Mouse (Mus musculus) midbrain, embryonic 11.5 days (tissue): ENCODE measurements around the gene Dnah10. TPM values are rescaled to one million over a fixed set of nuclear protein-coding genes. Genes with fewer than 3 reads are reported as not detected.

Source experiments
- ATAC-seq: fragments of 200-750 bp; cut with Nextera tagmentation; 2 replicates; pipeline ENCODE4 v1.8.0; 2017; ENCODE audit warnings: moderate TSS enrichment, moderate library complexity; ENCODE audit not compliant: low FRiP score
- DNase-seq: peaks from one replicate; pipeline ENCODE4 v3.0.0; 2015; ENCODE audit warnings: low spot score; ENCODE audit errors: missing footprints
- H3K27ac ChIP-seq: fragments of 300-500 bp; sonication (generic); 2 replicates; pipeline ENCODE4 v1.5.1; 2014; ENCODE audit warnings: low read depth, low read length
- H3K27me3 ChIP-seq: fragments of 300-500 bp; sonication (generic); 2 replicates; pipeline ENCODE4 v1.6.1; 2014; ENCODE audit warnings: mild to moderate bottlenecking, low read length, moderate library complexity, mixed read lengths; ENCODE audit not compliant: control insufficient read depth, insufficient read depth
- H3K36me3 ChIP-seq: fragments of 300-500 bp; sonication (generic); 2 replicates; pipeline ENCODE4 v1.6.1; 2014; ENCODE audit warnings: mild to moderate bottlenecking, low read length, moderate library complexity, mixed read lengths; ENCODE audit not compliant: control insufficient read depth, insufficient read depth
- H3K4me1 ChIP-seq: fragments of 300-500 bp; sonication (generic); 2 replicates; pipeline ENCODE4 v1.6.1; 2014; ENCODE audit warnings: low read length; ENCODE audit not compliant: control insufficient read depth, insufficient read depth
- H3K4me2 ChIP-seq: fragments of 300-500 bp; sonication (generic); 2 replicates; pipeline ENCODE4 v1.6.1; 2014; ENCODE audit warnings: mild to moderate bottlenecking, moderate library complexity
- H3K4me3 ChIP-seq: fragments of 300-500 bp; sonication (generic); 2 replicates; pipeline ENCODE4 v1.5.1; 2014; ENCODE audit warnings: low read depth, low read length
- H3K9ac ChIP-seq: fragments of 300-500 bp; sonication (generic); 2 replicates; pipeline ENCODE4 v1.6.1; 2014; ENCODE audit warnings: low read length
- H3K9me3 ChIP-seq: fragments of 300-500 bp; sonication (generic); 2 replicates; pipeline ENCODE4 v1.6.1; 2016; ENCODE audit warnings: low read length; ENCODE audit not compliant: control insufficient read depth
- WGBS: fragments of 180-500 bp; shearing (Covaris S2); extraction: QIAGEN DNeasy Blood & Tissue Kit; methylation state at CpG from one replicate; pipeline ENCODE4 v1.1.7; 2014; 5-methylcytosine and 5-hydroxymethylcytosine counted together
- polyA plus RNA-seq: library from polyadenylated mRNA; unstranded; fragments of >200 nt; fragmentation: Nextera tagmentation; extraction: Ambion mirVana; gene quantifications from 2 replicates; pipeline ENCODE4 v1.2.1, GENCODE M21; 2014

Gene Dnah10
- polyA plus RNA-seq, 1 experiment from 2014 or later: not detected

DNA sequence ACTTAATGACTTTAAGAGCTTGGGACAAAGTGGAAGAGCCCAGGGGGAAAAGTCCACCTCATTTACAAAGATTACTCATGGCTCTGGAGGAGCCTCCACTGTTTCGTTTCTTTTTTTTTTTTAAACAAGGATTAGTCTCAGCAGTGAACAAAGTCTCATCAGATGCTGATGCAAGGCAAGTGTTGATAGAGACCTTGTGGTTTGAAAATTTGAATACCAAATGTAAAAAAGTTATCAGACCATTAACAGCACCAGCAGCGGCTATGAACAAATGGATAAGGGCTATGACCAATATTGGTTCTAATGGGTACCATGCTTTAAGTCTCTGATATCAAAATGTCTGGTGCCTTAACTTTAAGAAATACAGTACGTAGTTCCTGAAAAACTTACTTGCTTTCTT lies 124.1 kb downstream of the Dnah10 start:
- DNase-seq (no peak), ATAC-seq (no peak)
- WGBS: 76% methylated on average over 3 of the region's 3 CpGs

DNA sequence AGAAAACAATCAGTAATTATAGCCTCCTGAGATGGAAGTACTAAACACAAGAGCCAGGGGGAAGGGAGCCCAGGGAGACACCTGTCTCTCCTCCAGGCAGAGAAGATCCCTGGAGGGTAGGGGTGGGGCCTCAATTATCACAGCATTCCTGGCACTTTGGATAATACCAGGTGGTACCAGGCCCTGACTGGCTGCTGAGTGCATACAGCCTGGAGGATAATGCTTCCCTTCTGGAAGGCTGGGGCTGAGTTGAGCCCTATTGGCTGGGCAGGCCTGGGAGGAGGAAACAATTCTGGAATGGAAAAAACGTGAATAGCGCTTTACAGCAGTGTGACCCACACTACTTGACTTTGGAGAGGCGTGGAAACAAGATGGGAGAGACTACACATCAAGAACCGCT lies 126.7 kb downstream of the Dnah10 start:
- no peak for DNase-seq

More for the DNA sequence above, 124.1 kb downstream of the Dnah10 start:
- Histone ChIP-seq H3K9me3 (no peaks in the 10 kb centered on the region), H3K36me3 (no peaks in the 10 kb centered on the region), H3K27ac (no peak overlapping the region), H3K4me2 (no peak overlapping the region), H3K9ac (no peak overlapping the region), H3K27me3 (no peaks in the 10 kb centered on the region), H3K4me1 (no peaks in the 10 kb centered on the region), H3K4me3 (no peak overlapping the region)

DNA sequence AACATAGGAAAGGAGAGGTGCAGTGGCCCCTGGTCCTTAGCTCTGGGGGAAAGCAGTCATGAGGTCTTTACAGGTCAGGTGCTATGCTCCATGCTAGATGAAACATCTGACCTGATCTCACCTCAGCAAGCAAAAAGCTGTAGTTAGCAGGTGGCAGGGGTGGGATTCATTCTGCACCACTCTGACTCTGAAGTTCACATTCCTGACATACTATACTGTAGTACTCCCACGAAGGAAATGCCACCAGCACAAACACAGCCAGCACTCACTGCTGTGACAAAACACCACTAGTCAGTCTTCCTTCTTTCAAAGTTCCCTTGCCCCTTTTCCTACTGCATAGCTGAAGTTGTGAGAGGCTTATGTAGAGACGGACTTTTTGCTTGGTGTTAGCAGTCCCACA lies 127.4 kb downstream of the Dnah10 start:
- H3K9ac ChIP-seq: no peak overlapping the region
- H3K4me3 ChIP-seq: no peak overlapping the region
- H3K9me3 ChIP-seq: no peaks in the 10 kb centered on the region
- WGBS: 37% methylated on average over 2 of the region's 2 CpGs
- DNase-seq (peak; percentile 0), ATAC-seq (no peak)
- no peak overlapping the region for H3K27ac ChIP-seq
- H3K4me1 ChIP-seq: no peaks in the 10 kb centered on the region
- H3K4me2 ChIP-seq: no peak overlapping the region
- H3K27me3 ChIP-seq: no peaks in the 10 kb centered on the region
- H3K36me3 ChIP-seq: no peaks in the 10 kb centered on the region

More for the DNA sequence above, 126.7 kb downstream of the Dnah10 start:
- no peak overlapping the region for H3K4me2 ChIP-seq
- no peaks in the 10 kb centered on the region for H3K4me1 ChIP-seq
- H3K4me3 ChIP-seq: no peak overlapping the region
- no peak overlapping the region for H3K27ac ChIP-seq
- H3K27me3 ChIP-seq: no peaks in the 10 kb centered on the region
- ATAC-seq: no peak
- no peaks in the 10 kb centered on the region for H3K9me3 ChIP-seq
- no peak overlapping the region for H3K9ac ChIP-seq
- H3K36me3 ChIP-seq: no peaks in the 10 kb centered on the region
- WGBS: 55% methylated on average over 4 of the region's 4 CpGs

DNA sequence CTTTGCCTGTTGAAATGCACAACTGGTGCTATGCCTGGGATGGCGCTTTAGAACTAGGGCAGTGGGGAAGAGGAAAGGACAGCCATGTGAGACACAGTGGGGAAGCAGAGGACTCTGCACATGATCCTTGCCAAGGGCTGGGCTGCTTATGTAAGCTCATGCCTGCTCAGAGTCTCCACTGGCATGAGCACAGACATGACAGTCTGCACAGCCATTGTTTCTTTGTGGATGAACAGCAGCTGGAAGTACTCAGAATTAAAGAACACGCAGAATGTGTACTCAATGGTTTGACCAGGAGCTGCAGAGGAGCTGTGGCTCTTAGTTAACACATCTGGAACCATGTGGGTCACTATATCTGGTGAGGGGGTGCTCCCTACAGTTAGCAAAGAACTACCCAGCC lies 128.2 kb downstream of the Dnah10 start:
- Histone ChIP-seq H3K27ac (no peak overlapping the region), H3K4me2 (no peak overlapping the region), H3K36me3 (no peaks in the 10 kb centered on the region)

DNA sequence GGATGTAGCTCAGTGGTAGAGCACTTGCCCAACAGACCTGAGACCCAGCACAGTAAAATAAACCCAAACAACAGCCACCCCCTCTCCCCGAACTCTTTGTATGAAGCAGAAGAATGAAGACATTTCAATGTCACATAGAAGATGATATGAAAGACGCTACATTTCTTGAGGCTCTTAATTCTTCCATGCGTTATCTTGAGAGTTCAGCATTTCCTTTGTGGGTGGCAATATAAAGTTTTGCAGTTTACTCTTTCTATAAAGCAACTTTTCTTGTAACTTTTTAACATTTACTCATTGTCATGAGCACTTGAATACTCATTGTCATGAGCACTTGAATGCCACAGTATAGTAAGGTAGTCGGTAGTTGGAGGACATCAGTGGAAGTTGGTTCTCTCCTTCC lies 129.3 kb downstream of the Dnah10 start:
- 92% methylated on average over 4 of the region's 4 CpGs for WGBS
- ATAC-seq: no peak
- Histone ChIP-seq H3K4me2 (no peak overlapping the region), H3K9ac (no peak overlapping the region), H3K4me1 (no peaks in the 10 kb centered on the region), H3K27ac (no peak overlapping the region), H3K9me3 (no peaks in the 10 kb centered on the region), H3K4me3 (no peak overlapping the region), H3K36me3 (no peaks in the 10 kb centered on the region), H3K27me3 (no peaks in the 10 kb centered on the region)
- DNase-seq: no peak

More for the DNA sequence above, 128.2 kb downstream of the Dnah10 start:
- no peaks in the 10 kb centered on the region for H3K27me3 ChIP-seq
- 82% methylated on average over 2 of the region's 2 CpGs for WGBS
- DNase-seq (peak; percentile 75), ATAC-seq (no peak)
- no peaks in the 10 kb centered on the region for H3K4me1 ChIP-seq
- H3K4me3 ChIP-seq: no peak overlapping the region
- no peaks in the 10 kb centered on the region for H3K9me3 ChIP-seq
- no peak overlapping the region for H3K9ac ChIP-seq

DNA sequence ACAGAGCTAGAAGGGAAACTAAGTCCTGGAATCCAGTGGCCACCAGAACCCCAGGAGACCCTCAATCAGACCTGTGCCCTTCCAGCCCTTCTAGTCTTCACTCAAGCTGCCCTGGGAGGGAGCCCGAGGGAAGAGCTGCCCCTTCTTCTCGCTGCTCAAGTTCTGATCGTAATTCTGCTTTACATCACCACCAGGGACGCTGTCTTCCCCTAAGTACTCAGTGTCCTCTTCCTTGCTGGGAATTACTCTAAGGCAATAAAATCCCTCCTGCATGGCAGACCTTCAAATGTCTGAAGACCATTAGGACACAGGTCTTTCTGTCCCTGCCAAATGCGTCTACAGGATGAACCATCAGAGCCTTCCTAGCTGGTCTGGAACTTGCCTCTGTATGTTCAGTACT lies 135.1 kb downstream of the Dnah10 start:
- Histone ChIP-seq H3K36me3 (no peaks in the 10 kb centered on the region), H3K9ac (no peak overlapping the region), H3K27me3 (peaks cover 16% of the 10 kb centered on the region; the same call in 1 of the 2 replicates), H3K4me3 (no peak overlapping the region), H3K4me1 (peaks cover 19% of the 10 kb centered on the region), H3K9me3 (no peaks in the 10 kb centered on the region), H3K27ac (no peak overlapping the region), H3K4me2 (no peak overlapping the region)
- 12% methylated on average over 5 of the region's 5 CpGs for WGBS
- DNase-seq (peak; percentile 89), ATAC-seq (no peak)

DNA sequence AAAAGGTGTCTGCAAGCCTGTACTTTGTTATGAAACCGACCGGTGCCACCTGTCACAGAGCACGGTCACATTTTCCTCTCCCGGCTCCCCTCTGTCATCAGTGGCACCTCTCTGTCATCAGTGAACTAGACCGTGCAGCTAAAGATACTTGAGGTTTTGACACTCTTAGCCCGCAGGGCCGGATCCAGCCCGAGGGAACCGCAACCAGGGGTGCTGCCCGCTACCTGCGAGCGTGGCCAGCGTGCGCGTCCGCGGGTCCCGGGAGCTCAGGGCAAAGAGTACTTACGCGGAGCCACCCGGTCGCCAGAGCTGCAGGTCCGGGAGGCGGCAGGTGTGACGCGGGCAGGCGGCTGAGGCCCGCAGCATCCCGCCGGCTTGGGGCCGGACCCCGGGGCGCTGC lies 136.6 kb downstream of the Dnah10 start:
- 2% methylated on average over 32 of the region's 33 CpGs for WGBS
- peak overlapping the region; percentile 72 for H3K9ac ChIP-seq
- H3K36me3 ChIP-seq: no peaks in the 10 kb centered on the region
- H3K9me3 ChIP-seq: no peaks in the 10 kb centered on the region
- peaks cover 20% of the 10 kb centered on the region for H3K4me1 ChIP-seq
- ATAC-seq: peak; percentile 6; the same call in 1 of the 2 replicates
- peak; percentile 93 for DNase-seq
- peak overlapping the region; percentile 100 for H3K4me3 ChIP-seq
- H3K27ac ChIP-seq: peak overlapping the region; percentile 70
- peaks cover 16% of the 10 kb centered on the region; the same call in 1 of the 2 replicates for H3K27me3 ChIP-seq
- H3K4me2 ChIP-seq: peak overlapping the region; percentile 98

DNA sequence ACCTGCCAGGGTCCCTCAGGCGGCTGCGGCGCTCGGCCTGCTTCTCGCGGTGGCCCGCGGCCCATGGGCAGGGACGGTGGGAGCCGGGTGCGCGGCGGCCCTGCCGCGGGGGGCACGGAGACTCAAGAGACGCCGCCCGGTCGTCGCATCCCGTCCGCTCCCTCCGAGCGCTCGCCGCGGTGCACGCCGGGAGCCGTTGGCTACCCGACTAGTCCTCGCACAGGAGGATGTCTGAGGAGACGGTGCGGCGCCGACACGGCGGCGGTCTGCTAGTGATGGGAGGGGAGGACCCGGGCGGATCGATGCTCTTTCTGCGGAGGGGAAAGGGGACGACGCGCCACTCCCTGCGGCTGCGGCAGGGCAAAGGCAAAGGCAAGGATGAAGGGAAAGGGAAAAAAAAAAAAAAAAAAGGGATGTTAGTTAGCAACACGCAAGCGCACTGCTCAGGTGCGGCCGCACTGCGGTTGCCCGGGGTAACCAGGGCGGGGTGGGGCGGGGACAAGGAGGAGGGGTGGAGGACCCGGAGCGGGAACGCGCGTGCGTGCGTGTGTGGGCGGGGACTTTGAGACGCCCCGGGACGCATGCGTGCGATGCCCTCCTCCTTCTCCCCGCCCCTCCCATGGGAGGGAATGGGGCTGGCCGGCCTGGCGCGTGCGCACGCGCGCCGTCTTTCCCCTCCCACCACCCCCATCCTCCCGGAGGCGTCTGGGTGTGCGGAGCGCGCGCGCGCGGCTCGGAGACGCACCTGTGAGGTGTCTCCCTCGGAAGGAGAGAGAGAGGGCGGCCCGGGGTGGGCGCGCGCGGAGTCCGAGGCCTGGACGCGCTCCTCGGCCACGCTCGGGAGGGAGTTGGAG lies 137.4 kb downstream of the Dnah10 start, which contains the start of the genes Ccdc92 and Zfp664:
TSS of gene Ccdc92 (minus strand) at position 412 of the 854 bp plus-strand sequence.
TSS of gene Zfp664 (plus strand) at position 679 of the 854 bp plus-strand sequence.
- DNase-seq (peak; percentile 100), ATAC-seq (peak; percentile 93)
- H3K9me3 ChIP-seq: no peaks in the 10 kb centered on the region
- peaks cover 20% of the 10 kb centered on the region for H3K4me1 ChIP-seq
- H3K4me3 ChIP-seq: peak within 1 kb of the TSS; percentile 100
- H3K27me3 ChIP-seq: peaks cover 16% of the 10 kb centered on the region; the same call in 1 of the 2 replicates
- H3K4me2 ChIP-seq: peak within 1 kb of the TSS; percentile 98
- 0% methylated on average over 77 of the region's 103 CpGs for WGBS
- H3K9ac ChIP-seq: peak within 1 kb of the TSS; percentile 94
- H3K36me3 ChIP-seq: no peaks in the 10 kb centered on the region
- H3K27ac ChIP-seq: peak within 1 kb of the TSS; percentile 84
